ENCODE assay signal across 20 mouse cellular contexts in the genomic region with DNA sequence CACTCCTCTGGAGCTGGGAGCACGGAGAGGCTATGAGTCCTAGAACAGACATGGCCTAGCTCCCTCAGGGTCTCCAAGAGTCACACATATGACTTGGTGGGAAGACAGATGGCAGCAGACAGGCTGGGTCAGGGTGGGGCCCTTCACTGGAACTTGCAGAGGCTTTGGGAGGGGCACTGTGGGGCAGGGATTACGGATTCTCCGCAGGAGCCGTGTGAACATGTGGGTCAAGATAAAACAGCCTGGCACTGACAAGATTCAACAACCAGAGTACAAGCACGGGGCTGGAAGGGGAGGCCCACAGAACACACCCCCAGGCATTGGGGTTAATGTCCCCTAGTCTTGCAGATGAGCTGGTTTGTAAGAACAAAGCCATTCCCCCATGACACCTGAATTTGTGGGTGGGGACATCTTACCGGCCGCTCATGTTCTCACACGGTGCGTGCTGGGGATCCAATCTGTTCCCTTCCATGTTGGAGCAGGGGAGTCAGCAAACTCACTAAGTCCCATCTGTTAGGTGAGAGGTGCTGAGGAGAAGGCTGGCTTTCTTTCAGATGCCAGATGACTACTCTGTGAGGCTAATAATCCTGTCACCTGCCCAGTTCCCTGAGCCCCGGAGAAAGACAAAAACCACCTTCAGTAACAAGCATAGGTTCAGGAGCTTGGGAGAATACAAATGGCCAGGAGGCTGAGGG. TPM values are rescaled to one million over a fixed set of nuclear protein-coding genes. Genes with fewer than 3 reads are reported as not detected.
DNase-seq lines count a peak whose midpoint lies in the region; ATAC-seq and TF ChIP-seq lines count a peak whose summit lies in the region.
"Had no signal": no experiment of that assay in that cellular context is flagged by ENCODE, and none has a peak within 500 bp of the region (broad histone marks: within the 10 kb centered on the region; RNA-seq: fewer than 3 reads in every experiment).

No protein-coding gene starts in this region.

- no peaks in the 10 kb centered on the region for H3K36me3 ChIP-seq in midbrain, postnatal 0 days (ENCODE audit: insufficient read depth, low read length)
- no peaks in the 10 kb centered on the region for H3K36me3 ChIP-seq in midbrain, embryonic 13.5 days
- no peaks in the 10 kb centered on the region for H3K36me3 ChIP-seq in intestine, embryonic 16.5 days (ENCODE audit: control insufficient read depth, insufficient read depth, low read length)
- H3K36me3 ChIP-seq: embryonic facial prominence, embryonic 10.5 days; hindbrain, embryonic 15.5 days; limb, embryonic 13.5 days; midbrain, embryonic 10.5 days; neural tube, embryonic 13.5 days had no signal

- no peak overlapping the region for H3K4me2 ChIP-seq in midbrain, postnatal 0 days (ENCODE audit: low read depth, low read length, poor library complexity, severe bottlenecking)
- no peak overlapping the region for H3K4me2 ChIP-seq in midbrain, embryonic 13.5 days (replicated peaks)
- H3K4me2 ChIP-seq in intestine, embryonic 16.5 days (ENCODE audit: low read depth, low read length): no peak overlapping the region
- H3K4me2 ChIP-seq: forebrain, embryonic 13.5 days; hindbrain, embryonic 15.5 days; limb, embryonic 13.5 days; neural tube, embryonic 13.5 days had no signal

- no peaks in the 10 kb centered on the region for H3K27me3 ChIP-seq in midbrain, postnatal 0 days (ENCODE audit: insufficient read depth, low read length)
- no peaks in the 10 kb centered on the region; the same call in 1 of the 2 replicates for H3K27me3 ChIP-seq in midbrain, embryonic 13.5 days
- H3K27me3 ChIP-seq in intestine, embryonic 16.5 days (replicated peaks; ENCODE audit: control insufficient read depth, insufficient read depth, low read length): no peaks in the 10 kb centered on the region
- H3K27me3 ChIP-seq: forebrain, embryonic 13.5 days; hindbrain, embryonic 15.5 days; limb, embryonic 13.5 days; neural tube, embryonic 13.5 days had no signal

- no peak for TF ChIP-seq CTCF in midbrain, postnatal 0 days (IDR thresholded peaks at IDR 0.05)

- no peak overlapping the region for H3K4me3 ChIP-seq in midbrain, postnatal 0 days (ENCODE audit: low read depth, low read length)
- no peak overlapping the region for H3K4me3 ChIP-seq in midbrain, embryonic 13.5 days (replicated peaks)
- no peak overlapping the region for H3K4me3 ChIP-seq in intestine, embryonic 16.5 days (ENCODE audit: low read length)
- H3K4me3 ChIP-seq: embryonic facial prominence, embryonic 10.5 days; forebrain, embryonic 13.5 days; hindbrain, embryonic 15.5 days; limb, embryonic 13.5 days; midbrain, embryonic 10.5 days; neural tube, embryonic 13.5 days had no signal

- DNase-seq in heart, adult 11 months: peak; percentile 84
- no peak for DNase-seq in heart, postnatal 10 days
- DNase-seq in midbrain, postnatal 0 days (ENCODE audit: low spot score): peak; percentile 51
- peak; percentile 70 to 71 for DNase-seq in cerebellum, postnatal 10 days
- DNase-seq in right cerebral cortex, postnatal 36 days (ENCODE audit: low spot score in 2 of 2): no peak
- no peak for DNase-seq in heart, adult 18-20 months
- DNase-seq: adrenal gland, postnatal 36 days; kidney, adult 2 months; kidney, postnatal 14 days; lung, adult 18-20 months; lung, postnatal 36 days; thymus, adult 18-20 months had no signal

- no peak overlapping the region for H3K9ac ChIP-seq in midbrain, postnatal 0 days (replicated peaks; ENCODE audit: low read length, poor library complexity, severe bottlenecking)
- no peak overlapping the region for H3K9ac ChIP-seq in midbrain, embryonic 13.5 days (replicated peaks)
- H3K9ac ChIP-seq in intestine, embryonic 16.5 days (ENCODE audit: low read depth, low read length): no peak overlapping the region
- H3K9ac ChIP-seq: forebrain, embryonic 13.5 days; hindbrain, embryonic 15.5 days; limb, embryonic 13.5 days; neural tube, embryonic 13.5 days had no signal

- intact Hi-C loops in heart, postnatal 10 days (cut with DNase I): no loop called here

- H3K27ac ChIP-seq in midbrain, postnatal 0 days (ENCODE audit: low read depth, low read length): no peak overlapping the region
- no peak overlapping the region for H3K27ac ChIP-seq in midbrain, embryonic 13.5 days
- no peak overlapping the region for H3K27ac ChIP-seq in intestine, embryonic 16.5 days (ENCODE audit: low read length)
- H3K27ac ChIP-seq: embryonic facial prominence, embryonic 10.5 days; forebrain, embryonic 13.5 days; hindbrain, embryonic 15.5 days; limb, embryonic 13.5 days; midbrain, embryonic 10.5 days; neural tube, embryonic 13.5 days had no signal

- H3K4me1 ChIP-seq in midbrain, postnatal 0 days (ENCODE audit: insufficient read depth, low read length): no peaks in the 10 kb centered on the region
- H3K4me1 ChIP-seq in midbrain, embryonic 13.5 days (replicated peaks): peaks cover 5% of the 10 kb centered on the region
- no peaks in the 10 kb centered on the region for H3K4me1 ChIP-seq in intestine, embryonic 16.5 days (ENCODE audit: control insufficient read depth, insufficient read depth, low read length)

- no peak for ATAC-seq in midbrain, postnatal 0 days (ENCODE audit: low FRiP score)
- ATAC-seq in midbrain, embryonic 13.5 days: no peak
- ATAC-seq in intestine, embryonic 16.5 days: no peak
- ATAC-seq: forebrain, embryonic 13.5 days had no signal

- H3K9me3 ChIP-seq in midbrain, postnatal 0 days (ENCODE audit: low read length): no peaks in the 10 kb centered on the region
- H3K9me3 ChIP-seq in midbrain, embryonic 13.5 days: no peaks in the 10 kb centered on the region
- no peaks in the 10 kb centered on the region for H3K9me3 ChIP-seq in intestine, embryonic 16.5 days (ENCODE audit: control insufficient read depth, low read length)
- H3K9me3 ChIP-seq: embryonic facial prominence, embryonic 10.5 days; forebrain, embryonic 13.5 days; hindbrain, embryonic 15.5 days; limb, embryonic 13.5 days; midbrain, embryonic 10.5 days; neural tube, embryonic 13.5 days had no signal

- WGBS in midbrain, postnatal 0 days: 72% methylated on average over 10 of the region's 10 CpGs
- WGBS in midbrain, embryonic 13.5 days: 78% methylated on average over 10 of the region's 10 CpGs
- 62% methylated on average over 10 of the region's 10 CpGs for WGBS in intestine, embryonic 16.5 days

RNA-seq across cellular contexts. Expression of gene Abhd2, which starts 30.9 kb away (rescaled TPM):
- 10 to 100 TPM; 40.0 to 45.2 TPM for total RNA-seq in heart, postnatal 10 days (2021)
- total RNA-seq in midbrain, postnatal 0 days (2014; rRNA removed): 83.2 and 85.7 TPM in 2 replicates
- 18.1 and 23.0 TPM in 2 replicates for polyA plus RNA-seq in midbrain, postnatal 0 days (2015; fragmentation: Nextera tagmentation; extraction: Ambion mirVana)
- 16.4 and 16.5 TPM in 2 replicates for polyA plus RNA-seq in midbrain, embryonic 13.5 days (2015; fragmentation: Nextera tagmentation; extraction: Ambion mirVana)
- polyA plus RNA-seq in intestine, embryonic 16.5 days (2015; fragmentation: Nextera tagmentation; extraction: Ambion mirVana): 11.5 and 15.1 TPM in 2 replicates
- 10 to 100 TPM; 33.0 to 36.3 TPM for total RNA-seq in heart, adult 18-20 months (2021)

Comparison
In these comparisons a context has a peak if more than half of its experiments do, and no peak if none do; other contexts are left out.
1. DNase-seq: peak in heart, adult 11 months (single experiment), midbrain, postnatal 0 days (single experiment) and cerebellum, postnatal 10 days (2 of 2); none in heart, postnatal 10 days (0 of 2), right cerebral cortex, postnatal 36 days (0 of 2) and heart, adult 18-20 months (0 of 2).